Mouse (Mus musculus) embryonic facial prominence, embryonic 10.5 days (tissue): ENCODE results near the gene Stx1b. TPM values are rescaled to one million over a fixed set of nuclear protein-coding genes. Genes with fewer than 3 reads are reported as not detected.

Source experiments
- polyA plus RNA-seq: library from polyadenylated mRNA; unstranded; fragments of >200 nt; fragmentation: Nextera tagmentation; extraction: Ambion mirVana; gene quantifications from 2 replicates; pipeline ENCODE4 v1.2.1, GENCODE M21; 2016

Gene Stx1b
- polyA plus RNA-seq, 1 experiment from 2014 or later, result 4.7 TPM

Other genes starting within 250 kb of the Stx1b start
- 11.8 and 15.3 TPM in 2 replicates for gene Ccdc189, start 236.0 kb downstream of the Stx1b start, polyA plus RNA-seq
- gene Rnf40, start 235.8 kb downstream of the Stx1b start, polyA plus RNA-seq, result 61.2 and 64.2 TPM in 2 replicates
- gene Zfp629, start 208.8 kb downstream of the Stx1b start, polyA plus RNA-seq, result 31.6 and 33.6 TPM in 2 replicates
- 60.2 and 70.0 TPM in 2 replicates for gene Bcl7c, start 115.6 kb downstream of the Stx1b start, polyA plus RNA-seq
- gene Ctf1, start 111.8 kb downstream of the Stx1b start, polyA plus RNA-seq, result 9.4 and 10.7 TPM in 2 replicates
- gene Ctf2, start 92.4 kb downstream of the Stx1b start, polyA plus RNA-seq, result 0.19 TPM in 2 replicates
- gene Fbxl19, start 80.0 kb downstream of the Stx1b start, polyA plus RNA-seq, result 8.9 and 9.0 TPM in 2 replicates
- 12.9 and 13.6 TPM in 2 replicates for gene Orai3, start 54.7 kb downstream of the Stx1b start, polyA plus RNA-seq
- gene Setd1a, start 47.9 kb downstream of the Stx1b start, polyA plus RNA-seq, result 14.7 and 15.2 TPM in 2 replicates
- not detected in 2 replicates for gene Gm49388, start 38.9 kb downstream of the Stx1b start, polyA plus RNA-seq
- gene Hsd3b7, start 23.9 kb downstream of the Stx1b start, polyA plus RNA-seq, result 6.8 and 8.0 TPM in 2 replicates
- 22.5 and 29.3 TPM in 2 replicates for gene Stx4a, start 255 bp downstream of the Stx1b start, polyA plus RNA-seq
- gene Zfp646, start 51.7 kb upstream of the Stx1b start, polyA plus RNA-seq, result 19.9 and 21.8 TPM in 2 replicates
- gene Zfp668, start 52.3 kb upstream of the Stx1b start, polyA plus RNA-seq, result 42.5 and 49.1 TPM in 2 replicates
- gene Prss53, start 66.4 kb upstream of the Stx1b start, polyA plus RNA-seq, result 0.64 and 0.79 TPM in 2 replicates
- not detected in 2 replicates for gene Gm21974, start 70.9 kb upstream of the Stx1b start, polyA plus RNA-seq
- gene Vkorc1, start 71.1 kb upstream of the Stx1b start, polyA plus RNA-seq, result 47.6 and 59.1 TPM in 2 replicates
- 111 and 119 TPM in 2 replicates for gene Bckdk, start 79.5 kb upstream of the Stx1b start, polyA plus RNA-seq
- 48.7 and 49.6 TPM in 2 replicates for gene Kat8, start 88.0 kb upstream of the Stx1b start, polyA plus RNA-seq
- 14.8 and 15.8 TPM in 2 replicates for gene Prss8, start 105.6 kb upstream of the Stx1b start, polyA plus RNA-seq
- gene Prss36, start 122.2 kb upstream of the Stx1b start, polyA plus RNA-seq, result 10.7 and 12.9 TPM in 2 replicates
- gene Fus, start 142.9 kb upstream of the Stx1b start, polyA plus RNA-seq, result 349 and 372 TPM in 2 replicates
- gene Pycard, start 169.3 kb upstream of the Stx1b start, polyA plus RNA-seq, result 5.8 and 6.2 TPM in 2 replicates
- not detected in 2 replicates for gene Trim72, start 179.4 kb upstream of the Stx1b start, polyA plus RNA-seq
- gene Itgam, start 238.1 kb upstream of the Stx1b start, polyA plus RNA-seq, result 0.50 and 0.52 TPM in 2 replicates
- gene Gm49368, start 238.1 kb upstream of the Stx1b start, polyA plus RNA-seq, result not detected in 2 replicates